Mouse (Mus musculus): Measurements from ENCODE around the gene Iqschfp. TPM values are rescaled to one million over a fixed set of nuclear protein-coding genes. Genes with fewer than 3 reads are reported as not detected.

The Iqschfp gene
- polyA plus RNA-seq, 1 experiment from 2014 or later = not detected

DNA sequence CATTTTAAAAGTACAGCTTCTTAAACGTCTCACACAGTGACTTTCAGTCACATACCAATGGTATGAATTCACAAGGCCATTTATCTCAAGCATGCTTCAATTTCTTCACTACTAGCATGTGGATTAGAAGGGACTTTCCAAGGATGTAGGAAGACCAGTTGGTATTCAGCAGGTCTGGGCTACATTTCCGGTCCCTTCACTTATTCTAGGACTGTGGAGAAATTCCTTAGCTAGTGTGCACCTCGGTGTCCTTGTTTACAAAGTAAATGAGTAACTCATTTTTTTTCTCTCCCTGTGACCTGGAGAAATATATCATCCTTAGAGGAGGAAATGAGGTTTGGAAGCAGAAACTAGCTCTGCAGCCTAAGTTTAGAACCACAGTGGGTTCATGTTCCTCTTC is 578.0 kb downstream of the Iqschfp start:
- 43% methylated on average over 3 of the region's 3 CpGs for WGBS (ENCODE audit: insufficient replicate concordance)
- no peak overlapping the region for H3K4me3 ChIP-seq (ENCODE audit: low read depth, low read length)
- no peak overlapping the region for H3K27ac ChIP-seq (ENCODE audit: low read depth)
- H3K4me2 ChIP-seq (ENCODE audit: low read depth, low read length) = no peak overlapping the region
- no peak for TF ChIP-seq CTCF (IDR thresholded peaks at IDR 0.05; ENCODE audit: low read depth)
- no peak for TF ChIP-seq EP300 (IDR thresholded peaks at IDR 0.05; ENCODE audit: low read depth)
- no peaks in the 10 kb centered on the region for H3K9me3 ChIP-seq (ENCODE audit: low read length)
- H3K9ac ChIP-seq (replicated peaks) = no peak overlapping the region
- H3K27me3 ChIP-seq (ENCODE audit: insufficient read depth, low read length) = no peaks in the 10 kb centered on the region
- no peaks in the 10 kb centered on the region for H3K36me3 ChIP-seq (replicated peaks; ENCODE audit: insufficient read depth, low read length)
- no peak for DNase-seq
- H3K4me1 ChIP-seq (ENCODE audit: insufficient read depth) = no peaks in the 10 kb centered on the region
- ATAC-seq = no peak

DNA sequence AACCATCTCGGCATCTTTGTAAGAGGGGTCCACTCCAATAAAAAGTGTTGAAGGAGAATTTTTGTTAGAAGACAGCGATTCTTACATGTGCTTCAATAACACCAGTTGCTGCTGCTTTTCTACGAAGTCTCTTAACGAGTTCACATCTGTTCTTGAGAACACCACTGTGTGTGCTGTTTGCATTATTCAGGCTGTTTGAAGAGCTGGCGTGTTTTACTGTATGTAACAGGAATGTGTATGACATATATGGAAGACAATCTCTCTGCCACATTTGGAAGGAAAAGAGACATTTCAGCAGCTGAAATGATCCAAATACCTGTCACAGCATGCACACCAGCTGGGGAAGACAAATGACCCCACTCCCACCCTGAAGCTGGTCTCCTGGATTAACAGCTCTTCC is 578.6 kb downstream of the Iqschfp start:
- no peak for DNase-seq
- H3K27me3 ChIP-seq (ENCODE audit: insufficient read depth, low read length) = no peaks in the 10 kb centered on the region
- H3K27ac ChIP-seq (ENCODE audit: low read depth) = no peak overlapping the region
- no peaks in the 10 kb centered on the region for H3K36me3 ChIP-seq (replicated peaks; ENCODE audit: insufficient read depth, low read length)
- H3K9ac ChIP-seq (replicated peaks) = no peak overlapping the region
- 60% methylated on average over 5 of the region's 5 CpGs for WGBS (ENCODE audit: insufficient replicate concordance)
- H3K4me3 ChIP-seq (ENCODE audit: low read depth, low read length) = no peak overlapping the region
- no peaks in the 10 kb centered on the region for H3K9me3 ChIP-seq (ENCODE audit: low read length)
- no peaks in the 10 kb centered on the region for H3K4me1 ChIP-seq (ENCODE audit: insufficient read depth)
- H3K4me2 ChIP-seq (ENCODE audit: low read depth, low read length) = no peak overlapping the region
- no peak for ATAC-seq
- TF ChIP-seq EP300 (IDR thresholded peaks at IDR 0.05; ENCODE audit: low read depth) (no peak), CTCF (IDR thresholded peaks at IDR 0.05; ENCODE audit: low read depth) (no peak)

- ATAC-seq (no peak), DNase-seq (no peak)
- Histone ChIP-seq H3K4me1 (ENCODE audit: insufficient read depth) (no peaks in the 10 kb centered on the region), H3K4me2 (ENCODE audit: low read depth, low read length) (no peak overlapping the region), H3K36me3 (replicated peaks; ENCODE audit: insufficient read depth, low read length) (no peaks in the 10 kb centered on the region), H3K27me3 (ENCODE audit: insufficient read depth, low read length) (no peaks in the 10 kb centered on the region), H3K27ac (ENCODE audit: low read depth) (no peak overlapping the region), H3K9me3 (ENCODE audit: low read length) (no peaks in the 10 kb centered on the region), H3K9ac (replicated peaks) (no peak overlapping the region), H3K4me3 (ENCODE audit: low read depth, low read length) (no peak overlapping the region)
- no peak for TF ChIP-seq CTCF (IDR thresholded peaks at IDR 0.05; ENCODE audit: low read depth)
- TF ChIP-seq EP300 (IDR thresholded peaks at IDR 0.05; ENCODE audit: low read depth) = no peak
- WGBS (ENCODE audit: insufficient replicate concordance) = 77% methylated on average over 7 of the region's 7 CpGs
Observed at GRCm38 (mm10) chr3:68476336-68476735, 584.3 kb downstream of the Iqschfp start.

GRCm38 (mm10) chr3:68477478-68477877 is 585.4 kb downstream of the Iqschfp start:
- 57% methylated on average over 2 of the region's 2 CpGs for WGBS (ENCODE audit: insufficient replicate concordance)
- no peak for ATAC-seq
- Histone ChIP-seq H3K36me3 (replicated peaks; ENCODE audit: insufficient read depth, low read length) (no peaks in the 10 kb centered on the region), H3K4me3 (ENCODE audit: low read depth, low read length) (no peak overlapping the region), H3K9ac (replicated peaks) (no peak overlapping the region), H3K4me1 (ENCODE audit: insufficient read depth) (no peaks in the 10 kb centered on the region), H3K4me2 (ENCODE audit: low read depth, low read length) (no peak overlapping the region), H3K27me3 (ENCODE audit: insufficient read depth, low read length) (no peaks in the 10 kb centered on the region), H3K27ac (ENCODE audit: low read depth) (no peak overlapping the region), H3K9me3 (ENCODE audit: low read length) (no peaks in the 10 kb centered on the region)
- DNase-seq = no peak
- no peak for TF ChIP-seq CTCF (IDR thresholded peaks at IDR 0.05; ENCODE audit: low read depth)
- TF ChIP-seq EP300 (IDR thresholded peaks at IDR 0.05; ENCODE audit: low read depth) = no peak

GRCm38 (mm10) chr3:68479266-68479665 is 587.2 kb downstream of the Iqschfp start:
- Histone ChIP-seq H3K4me3 (ENCODE audit: low read depth, low read length) (no peak overlapping the region), H3K36me3 (replicated peaks; ENCODE audit: insufficient read depth, low read length) (no peaks in the 10 kb centered on the region), H3K4me2 (ENCODE audit: low read depth, low read length) (no peak overlapping the region), H3K4me1 (ENCODE audit: insufficient read depth) (no peaks in the 10 kb centered on the region), H3K27me3 (ENCODE audit: insufficient read depth, low read length) (no peaks in the 10 kb centered on the region), H3K9me3 (ENCODE audit: low read length) (no peaks in the 10 kb centered on the region), H3K27ac (ENCODE audit: low read depth) (no peak overlapping the region), H3K9ac (replicated peaks) (no peak overlapping the region)
- no peak for DNase-seq
- TF ChIP-seq EP300 (IDR thresholded peaks at IDR 0.05; ENCODE audit: low read depth) = no peak
- no peak for TF ChIP-seq CTCF (IDR thresholded peaks at IDR 0.05; ENCODE audit: low read depth)
- 77% methylated on average over 6 of the region's 6 CpGs for WGBS (ENCODE audit: insufficient replicate concordance)
- ATAC-seq = no peak

DNA sequence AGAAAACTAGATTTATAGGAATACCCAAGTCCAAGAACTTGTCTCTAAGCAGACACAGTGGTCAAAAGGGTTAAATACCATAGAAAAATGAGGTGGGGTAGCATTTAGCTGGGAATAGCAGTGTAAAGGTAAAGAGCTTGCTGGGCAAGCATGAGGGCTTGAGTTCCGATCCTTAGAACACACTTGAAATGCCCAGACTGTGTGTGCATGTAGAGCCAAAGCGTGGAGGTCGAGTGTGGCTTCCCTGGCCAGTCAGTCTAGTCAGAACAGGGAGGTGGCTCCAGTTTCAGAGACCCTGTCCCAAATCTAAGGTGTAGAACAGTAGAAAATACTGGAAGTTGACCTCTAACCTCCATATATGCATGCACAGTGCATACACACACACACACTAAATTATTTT is 591.5 kb downstream of the Iqschfp start:
- DNase-seq (no peak), ATAC-seq (no peak)
- 78% methylated on average over 3 of the region's 3 CpGs for WGBS (ENCODE audit: insufficient replicate concordance)
- Histone ChIP-seq H3K9me3 (ENCODE audit: low read length) (no peaks in the 10 kb centered on the region), H3K36me3 (replicated peaks; ENCODE audit: insufficient read depth, low read length) (no peaks in the 10 kb centered on the region), H3K9ac (replicated peaks) (no peak overlapping the region), H3K4me3 (ENCODE audit: low read depth, low read length) (no peak overlapping the region), H3K27ac (ENCODE audit: low read depth) (no peak overlapping the region), H3K27me3 (ENCODE audit: insufficient read depth, low read length) (no peaks in the 10 kb centered on the region), H3K4me1 (ENCODE audit: insufficient read depth) (no peaks in the 10 kb centered on the region), H3K4me2 (ENCODE audit: low read depth, low read length) (no peak overlapping the region)
- TF ChIP-seq EP300 (IDR thresholded peaks at IDR 0.05; ENCODE audit: low read depth) = no peak
- no peak for TF ChIP-seq CTCF (IDR thresholded peaks at IDR 0.05; ENCODE audit: low read depth)

- H3K4me2 ChIP-seq (ENCODE audit: low read depth, low read length) = no peak overlapping the region
- H3K4me3 ChIP-seq (ENCODE audit: low read depth, low read length) = no peak overlapping the region
- H3K9ac ChIP-seq (replicated peaks) = no peak overlapping the region
- no peaks in the 10 kb centered on the region for H3K4me1 ChIP-seq (ENCODE audit: insufficient read depth)
- no peak for DNase-seq
- TF ChIP-seq EP300 (IDR thresholded peaks at IDR 0.05; ENCODE audit: low read depth) = no peak
- H3K9me3 ChIP-seq (ENCODE audit: low read length) = no peaks in the 10 kb centered on the region
- no peaks in the 10 kb centered on the region for H3K36me3 ChIP-seq (replicated peaks; ENCODE audit: insufficient read depth, low read length)
- no peak overlapping the region for H3K27ac ChIP-seq (ENCODE audit: low read depth)
- no peaks in the 10 kb centered on the region for H3K27me3 ChIP-seq (ENCODE audit: insufficient read depth, low read length)
- ATAC-seq = no peak
- WGBS (ENCODE audit: insufficient replicate concordance) = 85% methylated on average over 9 of the region's 9 CpGs
Observed at GRCm38 (mm10) chr3:68484021-68484420, 592.0 kb downstream of the Iqschfp start.

Measured in liver, postnatal 0 days (tissue).